Mouse (Mus musculus): ENCODE measurements around the gene Cnga3.

DNA sequence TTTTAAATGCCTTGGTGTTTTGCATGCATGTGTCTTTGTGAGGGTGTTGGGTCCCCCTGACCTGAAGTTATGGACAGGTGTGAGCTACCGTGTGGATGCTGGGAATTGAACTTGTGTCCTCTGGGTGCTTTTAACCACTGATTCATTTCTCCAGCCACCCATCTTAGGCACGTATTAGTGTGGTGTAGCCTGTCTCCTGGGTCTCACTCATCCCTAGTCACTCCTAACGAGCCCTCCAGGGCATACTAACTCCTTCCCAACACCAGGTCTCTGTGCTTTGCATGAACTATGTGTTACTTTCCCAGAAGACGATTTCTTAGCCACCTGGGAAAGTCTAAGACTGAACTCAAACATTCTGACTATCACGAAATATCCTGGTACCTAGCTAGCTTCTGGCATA lies 34.4 kb upstream of the Cnga3 start:
- TF ChIP-seq GATA1 (IDR thresholded peaks at IDR 0.05; ENCODE audit: borderline replicate concordance, low read length), result no peak
- no peak for TF ChIP-seq FLI1 (IDR thresholded peaks at IDR 0.05; ENCODE audit: low read length)

Measured in megakaryocyte, embryonic 14.5 days (primary cell).